Mouse (Mus musculus) ES-E14 (cell line): ENCODE results near the gene Ttll9.

ENCODE experiments used
- CHD2 ChIP-seq: IDR thresholded peaks from 2 replicates; pipeline ENCODE4 v1.6.1; 2014; ENCODE audit warnings: mild to moderate bottlenecking, low read depth, low read length, inconsistent platforms
- ZC3H11A ChIP-seq: IDR thresholded peaks from 2 replicates; pipeline ENCODE4 v1.6.1; 2012; ENCODE audit warnings: low read depth, mild to moderate bottlenecking, inconsistent platforms, low read length, borderline replicate concordance

DNA sequence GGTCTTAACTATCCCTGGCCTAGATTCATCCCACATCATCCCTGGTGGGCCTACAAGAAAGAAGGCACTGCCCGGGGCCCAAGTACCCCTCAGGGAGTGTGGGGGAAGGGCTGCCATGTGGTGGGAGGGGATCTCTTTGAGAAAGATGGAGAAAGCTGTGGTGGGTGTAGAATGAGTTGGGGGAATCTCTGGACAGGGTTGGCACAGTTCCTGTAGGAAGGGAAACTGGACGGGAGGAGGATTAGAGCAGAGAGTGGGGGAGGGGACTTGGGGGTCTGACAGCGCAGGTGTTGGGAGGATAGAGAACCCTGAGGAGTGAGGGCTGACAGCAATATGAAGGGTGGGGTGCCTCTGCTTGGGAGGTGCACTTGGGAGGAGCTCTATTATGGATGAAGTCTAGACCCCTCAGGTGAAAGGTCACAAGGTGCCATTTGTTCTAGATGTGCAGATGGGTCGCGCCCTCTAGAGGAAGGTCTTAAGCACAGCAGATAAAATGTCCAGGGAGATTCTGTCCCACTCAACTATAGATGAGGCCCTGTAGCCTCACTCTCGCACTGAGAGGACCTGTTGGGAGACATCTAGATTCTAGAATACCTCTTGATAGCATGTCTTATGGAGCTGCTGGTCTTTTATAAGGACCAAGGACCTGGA lies 93.1 kb downstream of the Ttll9 start:
- TF ChIP-seq CHD2 (no peak), ZC3H11A (no peak)
